Comparison of ENCODE assay signal across 15 mouse cellular contexts in the genomic region with DNA sequence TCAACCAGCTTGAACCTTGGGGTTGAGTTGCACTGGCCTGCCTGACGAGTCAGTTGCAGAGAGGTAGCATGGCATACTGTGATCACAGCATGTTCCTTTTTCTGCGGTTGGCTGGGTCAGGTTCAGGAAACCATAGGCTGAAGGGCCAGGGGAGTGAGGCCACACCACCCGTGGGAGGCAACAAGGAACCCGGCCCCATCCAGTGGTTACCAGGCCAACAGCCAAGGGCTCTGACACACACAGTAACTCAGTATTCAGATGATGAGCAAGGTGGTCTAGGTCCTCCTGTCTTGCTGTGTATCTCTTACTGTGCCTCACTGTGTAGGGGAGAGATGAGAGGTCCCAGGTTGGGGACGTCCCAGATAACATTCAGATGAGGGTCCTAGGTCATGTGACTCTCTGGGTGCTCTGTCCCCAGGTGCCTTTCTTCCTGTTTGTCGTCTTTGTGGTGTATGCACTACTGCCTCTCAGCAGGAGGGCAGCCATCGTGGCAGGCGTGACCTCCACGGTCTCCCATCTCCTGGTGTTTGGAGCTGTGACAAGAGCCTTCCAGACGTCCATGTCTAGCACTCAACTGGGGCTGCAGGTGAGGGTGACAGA. TPM values are rescaled to one million over a fixed set of nuclear protein-coding genes. Genes with fewer than 3 reads are reported as not detected.
DNase-seq lines count a peak whose midpoint lies in the region; ATAC-seq and TF ChIP-seq lines count a peak whose summit lies in the region.
"Had no signal": no experiment of that assay in that cellular context is flagged by ENCODE, and none has a peak within 500 bp of the region (broad histone marks: within the 10 kb centered on the region; RNA-seq: fewer than 3 reads in every experiment).

No protein-coding gene starts in this region.

- 0 out of 2 replicates have a peak, but pooled peaks have one; percentile 19 for ATAC-seq in intestine, postnatal 0 days
- ATAC-seq in intestine, embryonic 16.5 days, result no peak
- peak; percentile 76 for ATAC-seq in megakaryocyte progenitor cell, adult 5-6 weeks (replicated peaks; ENCODE audit: poor library complexity)
- ATAC-seq: forebrain, embryonic 15.5 days; midbrain, embryonic 16.5 days had no signal

- no peak for TF ChIP-seq CTCF in intestine, postnatal 0 days (IDR thresholded peaks at IDR 0.05; ENCODE audit: low read depth)
- no peak for TF ChIP-seq CTCF in spleen, adult 2 months (IDR thresholded peaks at IDR 0.05; ENCODE audit: extremely low read depth, insufficient read depth, insufficient read length, insufficient replicate concordance)

- no peak overlapping the region for H3K4me2 ChIP-seq in intestine, postnatal 0 days (replicated peaks; ENCODE audit: low read depth)
- no peak overlapping the region for H3K4me2 ChIP-seq in intestine, embryonic 16.5 days (ENCODE audit: low read depth, low read length)
- H3K4me2 ChIP-seq: forebrain, embryonic 15.5 days; neural tube, embryonic 13.5 days had no signal

- TF ChIP-seq POLR2A in spleen, adult 2 months (IDR thresholded peaks at IDR 0.05; ENCODE audit: low read depth, low read length), result no peak

- H3K36me3 ChIP-seq in intestine, postnatal 0 days (ENCODE audit: control insufficient read depth, insufficient read depth), result no peaks in the 10 kb centered on the region
- no peaks in the 10 kb centered on the region for H3K36me3 ChIP-seq in intestine, embryonic 16.5 days (ENCODE audit: control insufficient read depth, insufficient read depth, low read length)
- peaks cover 45% of the 10 kb centered on the region for H3K36me3 ChIP-seq in spleen, adult 2 months (ENCODE audit: control insufficient read depth, insufficient read depth, low read length)
- H3K36me3 ChIP-seq: forebrain, embryonic 15.5 days; neural tube, embryonic 13.5 days had no signal

- 70% methylated on average over 10 of the region's 10 CpGs for WGBS in intestine, postnatal 0 days
- WGBS in intestine, embryonic 16.5 days, result 68% methylated on average over 10 of the region's 10 CpGs
- WGBS in spleen, adult 2 months, result 20% methylated on average over 10 of the region's 10 CpGs

- no peaks in the 10 kb centered on the region for H3K4me1 ChIP-seq in intestine, postnatal 0 days (replicated peaks; ENCODE audit: control insufficient read depth, insufficient read depth, low read length)
- no peaks in the 10 kb centered on the region for H3K4me1 ChIP-seq in intestine, embryonic 16.5 days (ENCODE audit: control insufficient read depth, insufficient read depth, low read length)
- H3K4me1 ChIP-seq in spleen, adult 2 months (ENCODE audit: control insufficient read depth, insufficient read depth, insufficient read length), result peaks cover 36% of the 10 kb centered on the region; the same call in 1 of the 2 replicates
- H3K4me1 ChIP-seq: forebrain, embryonic 15.5 days; neural tube, embryonic 13.5 days had no signal

- H3K27me3 ChIP-seq in intestine, postnatal 0 days (replicated peaks; ENCODE audit: control insufficient read depth, insufficient read depth, low read length), result no peaks in the 10 kb centered on the region
- H3K27me3 ChIP-seq in intestine, embryonic 16.5 days (replicated peaks; ENCODE audit: control insufficient read depth, insufficient read depth, low read length), result no peaks in the 10 kb centered on the region
- no peaks in the 10 kb centered on the region for H3K27me3 ChIP-seq in spleen, adult 2 months (ENCODE audit: control insufficient read depth, insufficient read depth, low read length)
- H3K27me3 ChIP-seq: forebrain, embryonic 15.5 days; neural tube, embryonic 13.5 days had no signal

- peak in 1 of 2 experiments; percentile 69 for DNase-seq in spleen, adult 2 months (ENCODE audit: low read depth in 1 of 2, low spot score in 2 of 2)
- no peak for DNase-seq in spleen, postnatal 4 days (ENCODE audit: low spot score in 2 of 2)
- no peak for DNase-seq in cerebellum, adult 9-10 months
- no peak for DNase-seq in adrenal gland, adult 18-20 months (ENCODE audit: low spot score in 2 of 2)
- DNase-seq: adrenal gland, postnatal 25 days; cerebellum, postnatal 10 days; gastrocnemius, postnatal 25 days; layer of hippocampus, adult 9-11 months had no signal

- H3K27ac ChIP-seq in intestine, postnatal 0 days (ENCODE audit: low read depth, low read length), result no peak overlapping the region
- no peak overlapping the region for H3K27ac ChIP-seq in intestine, embryonic 16.5 days (ENCODE audit: low read length)
- peak overlapping the region; percentile 69 for H3K27ac ChIP-seq in spleen, adult 2 months (ENCODE audit: insufficient read depth, low read length)
- H3K27ac ChIP-seq: forebrain, embryonic 15.5 days; kidney, postnatal 0 days; neural tube, embryonic 13.5 days had no signal

- H3K9me3 ChIP-seq in intestine, postnatal 0 days (ENCODE audit: control insufficient read depth), result no peaks in the 10 kb centered on the region
- no peaks in the 10 kb centered on the region for H3K9me3 ChIP-seq in intestine, embryonic 16.5 days (ENCODE audit: control insufficient read depth, low read length)
- H3K9me3 ChIP-seq: forebrain, embryonic 15.5 days; neural tube, embryonic 13.5 days had no signal

- H3K9ac ChIP-seq in intestine, postnatal 0 days (ENCODE audit: low read depth, low read length), result no peak overlapping the region
- no peak overlapping the region for H3K9ac ChIP-seq in intestine, embryonic 16.5 days (ENCODE audit: low read depth, low read length)
- H3K9ac ChIP-seq: forebrain, embryonic 15.5 days; neural tube, embryonic 13.5 days had no signal

- H3K4me3 ChIP-seq in intestine, postnatal 0 days (ENCODE audit: low read depth, low read length), result no peak overlapping the region
- H3K4me3 ChIP-seq in intestine, embryonic 16.5 days (ENCODE audit: low read length), result no peak overlapping the region
- H3K4me3 ChIP-seq in spleen, adult 2 months (ENCODE audit: extremely low read depth, insufficient read depth, insufficient read length), result peak overlapping the region; percentile 48
- H3K4me3 ChIP-seq: forebrain, embryonic 15.5 days; neural tube, embryonic 13.5 days had no signal

RNA-seq across cellular contexts. Expression of gene Adcy7, which starts 37.2 kb away (rescaled TPM):
- 2.3 and 3.4 TPM in 2 replicates for polyA plus RNA-seq in intestine, postnatal 0 days (2015; fragmentation: Nextera tagmentation; extraction: Ambion mirVana)
- 2.7 and 2.9 TPM in 2 replicates for polyA plus RNA-seq in intestine, embryonic 16.5 days (2015; fragmentation: Nextera tagmentation; extraction: Ambion mirVana)
- polyA plus RNA-seq in spleen, adult 2 months (2012; rRNA removed), result 76.9 and 98.6 TPM in 2 replicates
- 25.5 and 27.8 TPM in 2 replicates for total RNA-seq in megakaryocyte progenitor cell, adult 5-6 weeks (2015)
- 40.6 and 41.6 TPM in 2 replicates for total RNA-seq in megakaryocyte progenitor cell, adult 5-6 weeks (2017)
- 10 to 100 TPM in 1 of 2 experiments, 1 to 10 TPM in 1; 5.7 to 11.4 TPM for total RNA-seq in adrenal gland, adult 18-20 months (2021)

RNA-seq across cellular contexts. Expression of gene Brd7, which starts 52.6 kb away (rescaled TPM):
- 48.6 and 51.3 TPM in 2 replicates for polyA plus RNA-seq in intestine, postnatal 0 days (2015; fragmentation: Nextera tagmentation; extraction: Ambion mirVana)
- polyA plus RNA-seq in intestine, embryonic 16.5 days (2015; fragmentation: Nextera tagmentation; extraction: Ambion mirVana), result 32.9 and 38.8 TPM in 2 replicates
- polyA plus RNA-seq in spleen, adult 2 months (2012; rRNA removed), result 9.2 and 13.0 TPM in 2 replicates
- total RNA-seq in megakaryocyte progenitor cell, adult 5-6 weeks (2015), result 96.9 and 98.2 TPM in 2 replicates
- total RNA-seq in megakaryocyte progenitor cell, adult 5-6 weeks (2017), result 52.1 and 83.4 TPM in 2 replicates
- 10 to 100 TPM; 56.0 to 67.1 TPM for total RNA-seq in adrenal gland, adult 18-20 months (2021)

Comparison
In these comparisons a context has a peak if more than half of its experiments do, and no peak if none do; other contexts are left out.
1. RNA of gene Adcy7, which starts 37.2 kb away (polyA plus RNA-seq): 76.9 to 98.6 TPM in spleen, adult 2 months; 2.7 to 2.9 TPM in intestine, embryonic 16.5 days and 2.3 to 3.4 TPM in intestine, postnatal 0 days; every median in the first group is over 10 times any median in the second.